11 mouse cellular contexts compared by ENCODE assay signal in the genomic region with DNA sequence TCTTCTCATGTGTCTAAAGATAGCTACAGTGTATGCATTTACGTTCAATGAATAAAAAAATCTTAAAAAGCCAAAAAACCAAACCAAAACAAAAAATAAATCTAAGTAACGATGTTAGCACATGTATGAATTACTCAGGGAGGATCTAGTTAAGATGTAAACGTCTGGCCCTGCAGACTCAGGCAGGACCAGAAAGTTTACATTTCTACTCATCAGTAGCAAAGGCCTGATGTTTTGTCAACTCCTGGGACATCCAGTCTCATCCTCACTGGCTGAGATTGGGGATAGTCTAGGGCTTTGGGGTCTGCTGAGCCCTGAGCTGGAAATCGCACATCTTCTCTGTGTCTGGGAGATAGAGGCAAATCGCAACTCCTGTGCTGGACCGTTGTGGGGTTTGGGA. TPM values are rescaled to one million over a fixed set of nuclear protein-coding genes. Genes with fewer than 3 reads are reported as not detected.
DNase-seq lines count a peak whose midpoint lies in the region; ATAC-seq and TF ChIP-seq lines count a peak whose summit lies in the region.
"Had no signal": no experiment of that assay in that cellular context is flagged by ENCODE, and none has a peak within 500 bp of the region (broad histone marks: within the 10 kb centered on the region; RNA-seq: fewer than 3 reads in every experiment).

No protein-coding gene starts in this region.

- no peak for ATAC-seq in intestine, embryonic 14.5 days (replicated peaks; ENCODE audit: low FRiP score, low TSS enrichment, low read depth)
- ATAC-seq in intestine, postnatal 0 days, result no peak
- ATAC-seq in midbrain, embryonic 13.5 days, result no peak
- ATAC-seq in midbrain, embryonic 15.5 days (replicated peaks), result no peak
- no peak for ATAC-seq in forebrain, embryonic 15.5 days (replicated peaks)
- no peak for ATAC-seq in stomach, embryonic 14.5 days (ENCODE audit: insufficient number of reproducible peaks, insufficient read depth, low FRiP score, low read depth)
- no peak for ATAC-seq in granulocyte monocyte progenitor cell, adult 5-6 weeks (replicated peaks; ENCODE audit: poor library complexity, severe bottlenecking)
- ATAC-seq in inflammation-experienced regulatory T-cells, adult 6 months, result no peak

- H3K4me1 ChIP-seq in intestine, embryonic 14.5 days (replicated peaks; ENCODE audit: control insufficient read depth, insufficient read depth, low read length), result peaks cover 54% of the 10 kb centered on the region
- H3K4me1 ChIP-seq in intestine, postnatal 0 days (replicated peaks; ENCODE audit: control insufficient read depth, insufficient read depth, low read length), result 0 out of 2 replicates have a peak, but pooled peaks cover 8% of the 10 kb centered on the region
- peaks cover 31% of the 10 kb centered on the region for H3K4me1 ChIP-seq in midbrain, embryonic 13.5 days (replicated peaks)
- H3K4me1 ChIP-seq in midbrain, embryonic 15.5 days, result peaks cover 19% of the 10 kb centered on the region
- peaks cover 29% of the 10 kb centered on the region for H3K4me1 ChIP-seq in forebrain, embryonic 15.5 days
- peaks cover 51% of the 10 kb centered on the region for H3K4me1 ChIP-seq in stomach, embryonic 14.5 days (ENCODE audit: control insufficient read depth, insufficient read depth, low read length)

- no peak overlapping the region for H3K4me3 ChIP-seq in intestine, embryonic 14.5 days (ENCODE audit: low read depth, low read length)
- no peak overlapping the region for H3K4me3 ChIP-seq in intestine, postnatal 0 days (ENCODE audit: low read depth, low read length)
- no peak overlapping the region for H3K4me3 ChIP-seq in midbrain, embryonic 13.5 days (replicated peaks)
- H3K4me3 ChIP-seq in midbrain, embryonic 15.5 days, result no peak overlapping the region
- H3K4me3 ChIP-seq in forebrain, embryonic 15.5 days, result no peak overlapping the region
- H3K4me3 ChIP-seq in stomach, embryonic 14.5 days (ENCODE audit: low read depth, low read length), result no peak overlapping the region
- H3K4me3 ChIP-seq: erythroblast, embryonic 14.5 days had no signal

- 45% methylated on average over 6 of the region's 6 CpGs for WGBS in intestine, embryonic 14.5 days
- WGBS in intestine, postnatal 0 days, result 69% methylated on average over 6 of the region's 6 CpGs
- WGBS in midbrain, embryonic 13.5 days, result 90% methylated on average over 6 of the region's 6 CpGs
- 91% methylated on average over 6 of the region's 6 CpGs for WGBS in midbrain, embryonic 15.5 days
- WGBS in forebrain, embryonic 15.5 days, result 89% methylated on average over 6 of the region's 6 CpGs
- WGBS in stomach, embryonic 14.5 days, result 57% methylated on average over 6 of the region's 6 CpGs

- H3K9me3 ChIP-seq in intestine, embryonic 14.5 days (ENCODE audit: control insufficient read depth, low read length), result no peaks in the 10 kb centered on the region
- H3K9me3 ChIP-seq in intestine, postnatal 0 days (ENCODE audit: control insufficient read depth), result no peaks in the 10 kb centered on the region
- H3K9me3 ChIP-seq in midbrain, embryonic 13.5 days, result no peaks in the 10 kb centered on the region
- H3K9me3 ChIP-seq in midbrain, embryonic 15.5 days, result no peaks in the 10 kb centered on the region
- H3K9me3 ChIP-seq in forebrain, embryonic 15.5 days, result no peaks in the 10 kb centered on the region
- no peaks in the 10 kb centered on the region for H3K9me3 ChIP-seq in stomach, embryonic 14.5 days (ENCODE audit: control insufficient read depth, low read depth, low read length)

- H3K9ac ChIP-seq in intestine, embryonic 14.5 days (ENCODE audit: low read length), result no peak overlapping the region
- H3K9ac ChIP-seq in intestine, postnatal 0 days (ENCODE audit: low read depth, low read length), result no peak overlapping the region
- no peak overlapping the region for H3K9ac ChIP-seq in midbrain, embryonic 13.5 days (replicated peaks)
- no peak overlapping the region for H3K9ac ChIP-seq in midbrain, embryonic 15.5 days
- no peak overlapping the region for H3K9ac ChIP-seq in forebrain, embryonic 15.5 days (replicated peaks)
- no peak overlapping the region for H3K9ac ChIP-seq in stomach, embryonic 14.5 days (replicated peaks; ENCODE audit: low read depth, low read length)

- no peak for TF ChIP-seq CTCF in intestine, postnatal 0 days (IDR thresholded peaks at IDR 0.05; ENCODE audit: low read depth)

- no peaks in the 10 kb centered on the region for H3K36me3 ChIP-seq in intestine, embryonic 14.5 days (ENCODE audit: control insufficient read depth, insufficient read depth, low read length)
- no peaks in the 10 kb centered on the region for H3K36me3 ChIP-seq in intestine, postnatal 0 days (ENCODE audit: control insufficient read depth, insufficient read depth)
- H3K36me3 ChIP-seq in midbrain, embryonic 13.5 days, result no peaks in the 10 kb centered on the region
- no peaks in the 10 kb centered on the region for H3K36me3 ChIP-seq in midbrain, embryonic 15.5 days (replicated peaks)
- H3K36me3 ChIP-seq in forebrain, embryonic 15.5 days, result no peaks in the 10 kb centered on the region
- H3K36me3 ChIP-seq in stomach, embryonic 14.5 days (ENCODE audit: control insufficient read depth, insufficient read depth, low read length), result no peaks in the 10 kb centered on the region

- peak overlapping the region; percentile 97 for H3K27ac ChIP-seq in intestine, embryonic 14.5 days (ENCODE audit: low read depth)
- no peak overlapping the region for H3K27ac ChIP-seq in intestine, postnatal 0 days (ENCODE audit: low read depth, low read length)
- 0 out of 2 replicates have a peak overlapping the region, but pooled peaks have one; percentile 63 for H3K27ac ChIP-seq in midbrain, embryonic 13.5 days
- H3K27ac ChIP-seq in midbrain, embryonic 15.5 days, result no peak overlapping the region
- H3K27ac ChIP-seq in forebrain, embryonic 15.5 days (replicated peaks), result peak overlapping the region; percentile 54; the same call in 1 of the 2 replicates
- peak overlapping the region; percentile 97 for H3K27ac ChIP-seq in stomach, embryonic 14.5 days (ENCODE audit: low read length)

- DNase-seq in intestine, embryonic 14.5 days (ENCODE audit: low spot score), result no peak
- DNase-seq: cerebellum, postnatal 14 days; kidney, adult 18-20 months had no signal

- H3K27me3 ChIP-seq in intestine, embryonic 14.5 days (replicated peaks; ENCODE audit: control insufficient read depth, insufficient read depth, low read length), result no peaks in the 10 kb centered on the region
- H3K27me3 ChIP-seq in intestine, postnatal 0 days (replicated peaks; ENCODE audit: control insufficient read depth, insufficient read depth, low read length), result no peaks in the 10 kb centered on the region
- H3K27me3 ChIP-seq in midbrain, embryonic 13.5 days, result no peaks in the 10 kb centered on the region; the same call in 1 of the 2 replicates
- no peaks in the 10 kb centered on the region for H3K27me3 ChIP-seq in midbrain, embryonic 15.5 days (replicated peaks)
- no peaks in the 10 kb centered on the region for H3K27me3 ChIP-seq in forebrain, embryonic 15.5 days
- H3K27me3 ChIP-seq in stomach, embryonic 14.5 days (ENCODE audit: control insufficient read depth, insufficient read depth, low read length), result no peaks in the 10 kb centered on the region

- H3K4me2 ChIP-seq in intestine, embryonic 14.5 days (ENCODE audit: low read length), result no peak overlapping the region
- no peak overlapping the region for H3K4me2 ChIP-seq in intestine, postnatal 0 days (replicated peaks; ENCODE audit: low read depth)
- no peak overlapping the region for H3K4me2 ChIP-seq in midbrain, embryonic 13.5 days (replicated peaks)
- no peak overlapping the region for H3K4me2 ChIP-seq in midbrain, embryonic 15.5 days
- H3K4me2 ChIP-seq in forebrain, embryonic 15.5 days (replicated peaks), result no peak overlapping the region
- no peak overlapping the region for H3K4me2 ChIP-seq in stomach, embryonic 14.5 days (replicated peaks; ENCODE audit: low read depth, low read length)

RNA-seq across cellular contexts. Expression of gene Ccr7, which starts 8.3 kb away (rescaled TPM):
- 0.35 and 0.61 TPM in 2 replicates for polyA plus RNA-seq in intestine, embryonic 14.5 days (2014; fragmentation: Nextera tagmentation; extraction: Ambion mirVana)
- 0.14 TPM in 1 of 2 replicates, not detected in the other for polyA plus RNA-seq in intestine, postnatal 0 days (2015; fragmentation: Nextera tagmentation; extraction: Ambion mirVana)
- not detected in 2 replicates for polyA plus RNA-seq in midbrain, embryonic 13.5 days (2015; fragmentation: Nextera tagmentation; extraction: Ambion mirVana)
- 0.09 TPM in 1 of 2 replicates, not detected in the other for polyA plus RNA-seq in midbrain, embryonic 15.5 days (2015; fragmentation: Nextera tagmentation; extraction: Ambion mirVana)
- polyA plus RNA-seq in forebrain, embryonic 15.5 days (2015; fragmentation: Nextera tagmentation; extraction: Ambion mirVana), result not detected in 2 replicates
- 0.46 and 0.52 TPM in 2 replicates for polyA plus RNA-seq in stomach, embryonic 14.5 days (2014; fragmentation: Nextera tagmentation; extraction: Ambion mirVana)
- total RNA-seq in granulocyte monocyte progenitor cell, adult 5-6 weeks (2014; fragmentation: Nextera tagmentation), result not detected in 2 replicates
- 0.34 TPM in 1 of 2 replicates, not detected in the other for total RNA-seq in granulocyte monocyte progenitor cell, adult 5-6 weeks (2017)
- polyA plus RNA-seq in inflammation-experienced regulatory T-cells, adult 6 months (2017; shearing (Covaris generic)), result 100 to 1,000 TPM in 2 of 3 experiments, 10 to 100 TPM in 1; 16.6 to 295 (median 286) TPM
- polyA plus RNA-seq: erythroblast, embryonic 14.5 days had no signal

RNA-seq across cellular contexts. Expression of gene Tns4, which starts 57.5 kb away (rescaled TPM):
- polyA plus RNA-seq in intestine, embryonic 14.5 days (2014; fragmentation: Nextera tagmentation; extraction: Ambion mirVana), result 0.70 and 0.84 TPM in 2 replicates
- polyA plus RNA-seq in intestine, postnatal 0 days (2015; fragmentation: Nextera tagmentation; extraction: Ambion mirVana), result 0.39 and 0.53 TPM in 2 replicates
- 0.10 and 0.16 TPM in 2 replicates for polyA plus RNA-seq in midbrain, embryonic 13.5 days (2015; fragmentation: Nextera tagmentation; extraction: Ambion mirVana)
- 0.09 TPM in 1 of 2 replicates, not detected in the other for polyA plus RNA-seq in midbrain, embryonic 15.5 days (2015; fragmentation: Nextera tagmentation; extraction: Ambion mirVana)
- 0.09 TPM in 1 of 2 replicates, not detected in the other for polyA plus RNA-seq in forebrain, embryonic 15.5 days (2015; fragmentation: Nextera tagmentation; extraction: Ambion mirVana)
- 2.4 and 2.5 TPM in 2 replicates for polyA plus RNA-seq in stomach, embryonic 14.5 days (2014; fragmentation: Nextera tagmentation; extraction: Ambion mirVana)
- 2.8 and 3.0 TPM in 2 replicates for total RNA-seq in granulocyte monocyte progenitor cell, adult 5-6 weeks (2014; fragmentation: Nextera tagmentation)
- 0.62 and 3.1 TPM in 2 replicates for total RNA-seq in granulocyte monocyte progenitor cell, adult 5-6 weeks (2017)
- under 1 TPM; 0.30 to 0.58 (median 0.51) TPM for polyA plus RNA-seq in inflammation-experienced regulatory T-cells, adult 6 months (2017; shearing (Covaris generic))
- polyA plus RNA-seq: erythroblast, embryonic 14.5 days had no signal

Comparison
In these comparisons a context has a peak if more than half of its experiments do, and no peak if none do; other contexts are left out.
1. H3K27ac ChIP-seq: peak in intestine, embryonic 14.5 days (single experiment), midbrain, embryonic 13.5 days (single experiment), forebrain, embryonic 15.5 days (single experiment) and stomach, embryonic 14.5 days (single experiment); none in intestine, postnatal 0 days (single experiment) and midbrain, embryonic 15.5 days (single experiment).
2. RNA of gene Ccr7, which starts 8.3 kb away (polyA plus RNA-seq): 16.6 to 295 TPM in inflammation-experienced regulatory T-cells, adult 6 months; 0.35 to 0.61 TPM in intestine, embryonic 14.5 days, 0.46 to 0.52 TPM in stomach, embryonic 14.5 days, 0.14 TPM in intestine, postnatal 0 days, not detected in midbrain, embryonic 13.5 days, 0.09 TPM in midbrain, embryonic 15.5 days and not detected in forebrain, embryonic 15.5 days; every median in the first group is over 10 times any median in the second.